Mouse (Mus musculus) frontal cortex, postnatal 25 days (tissue): ENCODE results near the gene Kif26b.

Source experiments
- DNase-seq, 2 experiments: peaks; one replicate each; pipeline ENCODE4 v3.0.0; 2022; ENCODE audit warnings: low spot score in 2 of 2

Gene Kif26b

DNA sequence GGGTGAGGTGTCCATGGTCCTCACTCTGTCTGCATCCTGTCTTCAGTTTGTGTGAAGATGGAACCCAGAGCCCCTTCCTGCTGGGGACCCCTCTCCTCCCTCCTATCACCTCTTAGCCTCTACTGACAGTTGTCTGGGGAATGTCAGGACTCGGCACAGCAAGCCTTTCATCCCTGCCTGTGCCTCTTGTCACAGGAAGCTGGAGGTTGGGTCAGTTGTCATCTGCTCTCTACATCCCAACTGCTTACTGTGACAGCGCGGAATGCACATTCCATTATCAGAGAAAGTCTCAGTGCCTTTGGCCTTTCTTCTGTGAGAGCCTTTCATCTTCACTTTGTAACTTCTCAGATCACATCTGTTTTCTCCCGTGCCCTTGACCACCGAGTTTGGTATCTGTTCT is 132.6 kb downstream of the Kif26b start:
- no peak for DNase-seq

DNA sequence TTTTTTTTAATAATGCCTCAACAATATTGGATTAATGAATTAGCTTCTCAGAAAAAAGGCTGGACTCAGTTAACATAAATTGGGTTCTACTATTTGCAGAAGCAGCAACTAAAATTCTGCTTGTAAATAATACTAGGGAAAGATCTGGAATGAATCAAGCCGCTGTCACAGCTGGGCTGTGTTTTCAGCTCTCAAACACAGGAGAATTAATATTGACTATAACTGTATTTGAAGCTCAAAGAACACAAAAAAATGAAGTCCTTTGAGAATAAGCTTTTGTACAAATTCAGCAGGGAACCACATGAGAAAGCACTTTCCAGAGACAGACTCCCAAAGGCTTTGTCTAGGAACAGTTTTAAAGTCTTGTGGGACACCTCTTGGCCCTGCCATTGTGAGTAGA is 134.6 kb downstream of the Kif26b start:
- DNase-seq: no peak

DNA sequence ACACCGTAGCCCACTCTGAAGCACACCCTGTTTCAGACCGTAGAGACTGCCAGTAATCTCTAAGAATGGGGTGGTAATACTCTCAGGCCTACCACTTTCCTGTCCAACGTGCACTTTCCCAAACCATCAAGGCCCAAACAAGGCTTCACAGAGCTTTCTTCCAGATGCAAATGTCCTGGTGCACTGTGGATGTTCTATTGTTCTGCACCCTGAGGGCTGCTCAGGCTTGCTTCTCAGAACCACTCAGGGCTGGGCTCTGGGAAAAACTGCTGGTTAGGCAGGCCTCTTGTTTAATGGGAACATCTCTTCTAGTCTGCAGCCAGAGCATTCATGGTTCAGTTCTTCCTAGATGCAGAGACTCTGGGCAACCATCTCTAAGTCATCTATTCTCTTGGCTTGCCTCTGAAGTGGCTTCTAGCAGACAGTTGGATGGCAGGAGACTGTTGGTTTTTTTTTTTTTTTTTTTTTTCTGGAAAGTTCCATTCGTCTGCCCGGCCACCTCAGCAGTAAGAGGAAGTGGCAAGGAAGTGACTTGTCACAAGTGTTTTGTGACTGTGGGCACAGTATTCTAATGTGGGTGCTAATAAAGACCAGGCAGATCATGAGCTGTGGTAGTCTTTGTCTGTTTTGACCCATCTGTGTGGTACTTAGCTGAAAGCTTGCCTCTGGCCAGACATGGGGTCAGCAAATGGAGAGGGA is 135.5 kb downstream of the Kif26b start:
- no peak for DNase-seq

DNA sequence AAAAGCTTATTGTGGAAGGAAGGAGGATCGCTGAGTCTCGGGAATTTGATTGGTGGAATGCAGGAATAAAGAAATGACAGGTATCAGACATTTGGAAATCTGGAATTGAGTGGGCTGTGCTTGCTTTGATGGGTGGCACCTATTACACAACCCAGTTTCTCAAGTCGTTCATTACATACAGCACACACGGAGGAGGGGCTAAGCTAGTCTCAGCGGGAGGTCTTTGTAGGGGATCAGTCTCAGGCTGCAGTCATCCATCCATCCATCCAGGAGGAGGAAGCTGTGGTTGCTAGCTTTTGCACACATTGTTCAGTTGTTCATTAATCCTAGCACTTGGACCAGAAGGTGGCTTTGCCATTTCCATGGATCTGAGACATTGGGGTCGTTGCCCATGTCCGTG is 137.6 kb downstream of the Kif26b start:
- no peak for DNase-seq

DNA sequence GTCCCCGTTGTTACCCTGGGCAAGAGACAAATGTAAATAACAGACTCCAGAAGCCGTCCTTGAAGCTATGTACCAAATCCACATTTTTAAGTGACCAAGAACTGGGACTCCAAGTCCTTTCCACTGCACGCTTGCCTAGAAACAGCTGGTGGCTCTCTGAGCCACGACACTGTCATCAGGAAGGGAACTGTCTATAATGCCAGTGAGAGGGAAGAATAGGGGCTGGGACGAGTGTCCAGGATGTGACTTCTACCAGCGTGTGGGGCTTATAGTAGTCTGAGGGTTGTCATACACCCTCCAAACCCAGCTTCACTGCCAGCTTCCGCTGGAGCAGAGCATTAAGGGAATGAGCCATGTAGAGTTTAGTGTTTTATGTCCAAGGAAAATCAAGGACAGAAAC is 138.9 kb downstream of the Kif26b start:
- no peak for DNase-seq

DNA sequence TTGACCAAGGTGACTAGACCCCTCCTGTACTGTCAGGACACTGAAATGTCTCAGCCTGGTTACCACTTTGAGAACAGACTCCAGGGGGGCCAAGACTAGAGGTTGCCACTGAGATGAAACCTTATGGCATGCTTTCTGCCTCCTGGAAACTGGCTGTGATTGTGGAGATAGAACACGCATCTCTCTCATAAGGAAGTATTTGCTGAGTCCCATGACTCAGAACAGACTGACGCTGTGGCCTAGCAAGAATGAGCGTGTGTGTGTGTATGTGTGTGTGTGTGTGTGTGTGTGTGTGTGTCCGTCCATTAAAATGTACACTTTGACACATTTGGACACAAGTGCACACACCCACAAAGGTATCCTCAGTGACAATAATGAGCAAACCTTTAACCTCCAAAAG is 140.0 kb downstream of the Kif26b start:
- DNase-seq: no peak

DNA sequence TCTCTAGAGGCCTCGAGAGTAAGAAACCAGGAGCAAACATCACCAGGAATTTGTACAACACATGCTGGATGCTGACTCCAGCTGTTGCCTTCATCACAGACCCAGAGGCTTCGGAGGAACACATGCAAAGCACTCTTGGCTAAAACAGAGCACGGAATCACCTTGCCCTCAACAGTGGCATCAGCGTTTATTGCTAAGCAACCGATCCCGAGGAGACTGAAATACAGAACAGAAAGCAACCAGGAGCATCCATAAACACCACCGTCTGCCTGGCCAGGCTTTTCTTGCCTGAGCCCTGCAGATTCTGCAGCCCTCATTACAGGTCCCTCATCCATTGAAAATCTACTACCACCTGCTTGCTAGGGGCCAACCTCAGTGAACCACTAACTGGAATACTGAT is 144.1 kb downstream of the Kif26b start:
- no peak for DNase-seq

DNA sequence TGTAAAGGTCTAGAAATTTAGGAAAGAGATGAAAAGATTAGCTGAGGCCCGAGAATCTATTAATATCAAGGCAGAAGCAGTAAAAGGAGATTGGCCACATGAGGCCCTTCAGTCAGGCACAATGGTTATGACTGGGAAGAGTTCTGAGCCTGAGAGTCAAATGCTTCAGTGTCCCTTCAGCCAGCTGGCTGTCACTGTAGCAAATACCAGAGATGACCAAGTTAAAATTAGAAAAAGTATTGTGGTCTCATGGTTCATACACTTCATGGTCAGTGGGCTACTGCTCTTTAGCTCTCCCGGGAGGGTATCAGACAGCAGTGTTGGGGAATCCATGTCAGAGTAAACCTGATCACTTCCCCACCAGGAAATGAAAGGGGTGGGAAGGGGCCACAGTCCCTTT is 144.6 kb downstream of the Kif26b start:
- no peak for DNase-seq

DNA sequence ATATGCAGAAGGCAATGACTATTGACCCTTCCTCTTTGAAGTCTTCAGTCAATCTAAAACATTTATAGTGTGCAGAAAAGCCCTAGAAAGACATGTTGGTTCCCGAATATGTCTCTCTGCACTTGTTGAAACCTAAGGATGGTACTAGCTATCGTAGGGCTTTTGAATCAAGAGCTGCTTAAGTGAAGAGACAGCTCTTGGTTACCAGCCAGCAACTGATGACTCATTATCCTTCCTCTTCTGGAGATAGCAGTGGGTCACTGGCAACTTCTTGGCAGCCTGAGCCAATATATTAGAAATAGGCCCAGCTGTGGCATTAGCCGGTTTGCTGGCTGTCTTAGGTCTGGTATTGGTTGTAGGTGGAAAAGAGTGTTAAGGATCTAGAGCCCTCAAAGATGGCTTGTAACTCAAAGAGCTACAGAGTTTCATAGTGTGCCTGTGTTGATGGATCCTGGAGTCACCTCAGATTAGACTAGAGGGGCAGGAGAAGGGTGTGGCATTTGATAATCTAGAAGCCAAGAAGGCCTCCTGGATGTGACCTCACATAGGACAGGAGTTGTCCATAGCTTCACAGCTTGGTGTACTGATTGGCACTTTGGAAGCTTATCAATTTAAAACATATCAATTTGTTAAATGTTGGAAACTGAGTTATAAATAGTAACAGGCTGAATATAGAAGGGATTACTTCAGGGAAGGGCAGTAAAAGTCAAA is 146.8 kb downstream of the Kif26b start:
- no peak for DNase-seq

DNA sequence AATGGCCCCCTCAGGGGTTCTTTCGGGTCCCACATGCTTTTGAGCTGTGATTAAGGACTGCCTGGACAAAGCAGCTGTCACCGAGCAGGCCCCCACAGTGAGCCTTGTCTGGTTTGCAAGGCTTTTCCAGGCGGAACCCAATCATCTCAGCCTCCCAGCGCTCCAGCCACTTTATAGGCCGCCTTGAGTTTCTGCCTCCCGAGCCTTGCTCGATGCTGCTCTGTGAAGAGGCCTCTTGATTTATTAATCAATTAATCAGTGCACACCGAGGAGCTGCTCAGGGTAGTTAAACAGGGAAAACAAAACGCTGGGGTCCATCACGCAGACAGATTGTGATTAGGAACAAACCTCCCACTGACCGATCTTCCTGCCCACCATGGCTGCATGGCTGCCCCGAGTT is 148.2 kb downstream of the Kif26b start:
- no peak for DNase-seq

DNA sequence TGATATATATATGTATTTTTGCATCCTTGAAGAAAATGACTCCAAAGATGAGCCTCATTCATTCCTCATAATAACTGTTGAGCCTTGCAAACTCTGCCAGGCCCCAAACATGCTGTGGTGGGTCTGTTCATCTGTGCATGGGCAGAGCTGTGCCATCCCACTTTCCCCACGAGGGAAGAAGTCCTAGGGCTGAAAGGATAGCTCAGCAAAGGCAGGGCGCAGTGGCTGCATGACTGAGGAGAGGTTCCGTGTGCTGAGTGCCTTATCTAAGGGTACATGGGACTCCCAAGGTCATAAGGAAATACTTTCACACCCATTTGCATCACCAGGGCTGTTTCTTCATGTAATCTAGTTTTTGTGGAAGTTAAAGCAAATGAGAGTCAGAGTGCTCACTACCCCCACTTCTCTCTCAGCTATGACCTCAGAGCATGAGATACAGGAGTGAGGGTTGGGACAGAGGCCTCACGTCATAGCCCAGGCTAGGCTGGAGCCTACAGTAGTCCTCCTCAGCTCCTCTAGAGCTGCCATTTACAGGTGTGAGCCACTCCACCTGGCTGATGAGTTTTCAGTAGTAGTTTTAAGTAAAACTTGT is 148.8 kb downstream of the Kif26b start:
- no peak for DNase-seq

DNA sequence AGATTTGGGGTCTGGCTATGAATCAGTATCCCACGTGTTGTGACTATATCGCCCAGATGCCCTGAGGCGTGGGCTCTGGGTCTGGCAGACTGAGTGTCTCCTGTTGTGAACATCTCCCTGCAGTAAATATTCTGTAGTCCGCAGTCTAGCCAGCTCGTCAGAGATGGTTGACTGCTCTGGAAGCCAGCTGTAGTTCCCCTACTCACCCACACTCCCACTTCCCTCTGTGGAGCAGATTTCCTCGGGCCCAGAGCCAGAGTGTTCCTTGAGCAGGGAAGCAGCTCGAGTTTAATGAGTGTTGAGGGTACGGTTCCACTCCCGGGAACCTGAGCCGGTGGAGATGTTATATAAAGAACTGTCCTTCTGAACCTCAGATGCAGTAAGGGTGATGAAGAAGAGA is 154.7 kb downstream of the Kif26b start:
- peak in 1 of 2 experiments; percentile 26 for DNase-seq

DNA sequence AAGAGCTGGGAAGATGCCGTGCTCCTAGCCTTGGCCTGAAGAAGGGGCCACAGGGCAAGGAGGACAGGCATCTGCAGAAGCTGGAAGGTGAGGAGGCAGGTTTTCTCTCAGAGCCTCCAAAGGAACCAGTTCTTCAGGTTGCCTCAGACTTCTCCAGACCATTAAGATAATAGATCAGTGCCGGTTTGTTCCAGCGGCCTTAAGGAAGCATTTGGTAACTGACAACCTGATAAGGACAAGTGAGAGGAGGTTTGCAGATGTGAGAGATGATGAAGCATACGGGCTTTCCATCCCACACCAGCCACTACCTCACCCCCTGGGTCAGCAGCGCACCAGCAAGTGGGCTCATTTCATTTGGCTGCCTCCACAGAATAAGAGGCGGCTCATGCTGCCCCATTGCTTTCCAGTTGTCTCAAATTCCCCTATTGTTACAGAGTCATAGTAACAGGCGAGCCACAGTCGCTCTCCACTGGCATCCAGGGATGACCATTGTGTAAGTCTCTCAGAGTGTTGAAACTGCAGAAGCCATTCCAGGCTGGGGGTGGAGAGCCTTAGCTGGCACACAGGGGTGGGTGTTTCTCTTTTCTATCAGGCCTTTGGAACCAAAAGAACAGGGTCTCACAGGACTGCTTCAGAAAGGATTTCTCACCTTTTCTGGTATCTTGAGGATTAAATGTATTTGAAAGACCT is 156.2 kb downstream of the Kif26b start:
- no peak for DNase-seq

DNA sequence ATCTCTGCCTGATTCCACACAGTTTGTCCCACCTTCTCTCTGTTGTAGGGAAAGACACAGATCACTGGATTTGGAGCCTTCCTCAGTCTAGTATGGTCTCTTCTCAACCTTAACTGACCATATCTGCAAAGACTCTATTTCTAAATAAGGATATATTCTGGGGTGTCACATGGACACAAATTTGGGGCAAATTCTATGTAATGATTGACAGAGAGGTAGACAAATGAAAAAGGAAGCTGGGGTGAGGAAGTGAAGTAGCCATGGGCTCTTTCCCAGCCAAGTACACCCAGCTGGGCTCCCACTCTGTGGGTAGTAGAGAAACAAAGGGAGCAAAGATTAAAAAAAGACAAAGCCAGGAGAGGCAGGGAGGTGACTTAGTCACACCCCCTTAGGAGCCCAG is 158.0 kb downstream of the Kif26b start:
- DNase-seq: no peak

DNA sequence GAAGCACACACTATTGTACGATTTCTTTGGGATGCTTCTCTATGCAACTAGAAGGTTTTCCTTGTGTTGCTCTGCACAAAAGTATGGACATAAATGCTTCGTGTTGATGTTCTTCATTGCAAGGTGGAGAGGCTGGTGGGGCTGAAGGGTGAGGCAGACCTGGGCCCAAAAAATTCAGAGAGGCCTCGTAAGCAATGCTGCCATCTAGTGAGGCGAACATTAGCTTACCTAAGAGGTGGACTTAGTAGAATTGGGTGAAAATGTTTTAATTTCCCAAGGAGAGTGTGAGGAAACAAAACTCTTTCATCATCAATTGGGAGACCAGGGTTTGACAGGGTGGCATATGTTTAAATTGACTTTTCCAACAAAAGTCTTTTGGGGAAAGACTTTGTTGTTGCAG is 160.6 kb downstream of the Kif26b start:
- DNase-seq: no peak

DNA sequence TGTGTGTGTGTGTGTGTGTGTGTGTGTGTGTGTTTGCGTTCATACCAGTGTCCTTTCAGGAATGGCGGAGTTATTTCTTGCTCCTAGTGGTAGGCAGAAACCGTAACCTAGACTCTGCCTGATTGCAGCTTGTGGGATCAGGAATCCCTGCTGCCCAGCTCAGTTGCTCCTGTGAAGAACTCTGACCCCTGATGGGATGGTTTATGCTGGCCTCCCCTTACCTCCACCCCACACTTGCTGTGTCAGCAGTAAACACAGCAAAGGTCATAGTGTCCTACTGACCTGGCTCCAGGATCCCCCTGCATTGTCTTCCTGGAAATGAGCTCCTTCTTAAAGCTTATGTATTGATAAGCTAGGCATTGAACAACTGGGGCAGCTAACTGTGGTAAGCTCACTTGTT is 162.8 kb downstream of the Kif26b start:
- DNase-seq: no peak

DNA sequence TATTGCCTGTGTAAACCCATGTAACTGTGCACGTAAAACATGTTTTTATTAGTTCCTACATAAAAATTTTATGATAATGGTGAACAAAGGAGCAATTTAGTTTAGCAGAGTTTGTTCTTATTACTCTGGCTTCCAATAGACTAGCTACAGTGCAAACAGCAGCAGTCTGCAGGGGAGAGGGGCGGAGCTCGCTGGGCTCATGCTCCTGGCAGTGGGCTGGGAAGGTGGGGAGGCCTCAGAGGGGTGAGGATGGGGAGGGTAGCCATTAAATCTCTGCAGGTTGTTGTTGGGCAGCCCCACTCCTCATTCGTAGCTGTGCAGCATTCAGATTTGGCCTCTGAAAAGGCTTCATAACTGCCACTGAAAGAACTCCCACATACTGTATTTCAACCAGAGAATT is 171.2 kb downstream of the Kif26b start:
- DNase-seq: no peak

DNA sequence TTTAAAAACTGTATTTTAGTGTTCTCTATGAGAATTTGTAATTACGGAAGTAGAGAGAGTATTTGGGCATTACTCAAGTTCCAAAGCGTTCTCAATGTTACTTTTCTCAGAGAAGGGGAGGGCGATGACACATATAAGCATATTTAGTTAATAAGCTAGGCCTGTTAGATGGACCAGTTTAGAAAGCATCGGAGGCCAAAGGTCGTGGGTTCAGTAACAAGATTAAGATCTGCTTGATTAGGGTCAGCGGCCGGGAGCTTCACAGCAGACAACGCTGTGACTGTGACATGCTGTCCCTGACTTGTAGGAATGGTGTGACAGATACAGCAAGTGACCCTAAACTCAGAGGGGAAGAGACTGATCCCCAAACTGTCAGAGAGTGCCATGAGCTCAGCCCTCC is 174.6 kb downstream of the Kif26b start:
- no peak for DNase-seq

DNA sequence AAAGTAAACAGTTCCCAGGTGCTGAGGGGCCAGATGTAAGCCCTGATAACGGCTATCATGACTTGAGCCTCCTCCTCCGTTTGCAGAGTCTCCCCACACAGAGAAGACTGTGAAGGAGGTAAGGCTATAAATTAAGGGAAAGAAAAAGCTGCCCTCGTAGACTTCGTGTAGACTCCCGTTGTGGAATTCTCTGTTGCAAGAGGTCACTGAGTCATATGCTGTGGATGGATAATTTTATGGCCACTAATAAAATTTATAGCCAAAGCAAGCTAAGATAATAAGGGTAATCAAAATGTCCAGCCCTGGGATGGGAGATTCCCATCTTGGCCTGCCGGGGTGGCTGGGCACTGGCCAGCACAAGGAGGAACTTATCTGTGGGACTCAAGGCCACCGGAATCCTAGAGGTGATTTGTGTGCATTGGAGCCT is 179.0 kb downstream of the Kif26b start:
- DNase-seq: no peak

DNA sequence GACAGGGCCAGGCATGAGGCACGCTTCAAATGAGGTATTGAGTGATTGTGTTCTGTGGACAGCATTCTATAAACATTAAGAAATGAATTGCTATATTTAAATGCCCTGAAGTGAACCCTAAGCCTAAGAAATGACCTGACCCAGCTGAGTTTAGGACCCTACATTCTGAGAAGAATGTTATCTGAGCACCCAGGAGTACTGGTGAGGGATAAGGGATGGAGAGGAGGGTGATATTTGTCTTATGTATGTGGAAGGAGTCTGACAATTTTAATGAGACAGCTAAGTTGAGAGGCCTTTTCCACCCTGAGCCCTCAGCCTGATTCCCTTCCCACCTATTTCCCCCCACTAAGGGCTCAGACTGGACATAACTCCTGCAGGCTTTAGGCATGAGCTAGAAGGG is 179.4 kb downstream of the Kif26b start:
- no peak for DNase-seq

DNA sequence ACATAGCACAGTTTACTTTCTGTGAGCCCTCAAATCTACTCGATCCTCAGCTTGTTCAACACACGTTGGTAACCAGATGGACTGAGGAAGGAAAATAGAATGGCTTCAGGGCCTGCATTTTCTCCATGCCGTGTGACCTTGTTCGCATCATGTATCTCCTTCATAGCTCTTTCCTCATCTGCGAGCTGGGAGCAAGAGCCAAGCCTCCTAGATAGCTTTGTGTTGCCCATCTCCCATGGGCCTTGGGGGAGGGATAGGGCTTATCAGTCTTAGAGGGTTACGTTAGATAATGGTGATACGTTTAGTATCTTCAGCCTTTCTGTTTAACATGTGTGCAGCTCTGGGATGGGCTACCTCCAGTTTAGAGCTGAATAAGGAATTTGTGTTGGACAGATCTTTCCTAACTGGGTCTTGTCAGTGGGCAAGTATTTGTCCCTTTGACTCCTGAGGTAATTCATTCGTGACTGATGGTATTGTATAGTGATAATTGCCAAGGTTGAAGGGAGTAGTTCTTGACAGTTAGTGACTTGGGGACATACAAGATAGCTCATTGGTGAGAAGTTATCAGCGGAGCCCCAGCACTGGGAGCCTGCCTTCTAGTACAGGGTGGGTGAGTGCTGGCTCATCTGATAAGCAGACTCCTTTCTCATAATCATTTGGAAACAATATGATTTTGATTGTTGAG is 183.4 kb downstream of the Kif26b start:
- no peak for DNase-seq

DNA sequence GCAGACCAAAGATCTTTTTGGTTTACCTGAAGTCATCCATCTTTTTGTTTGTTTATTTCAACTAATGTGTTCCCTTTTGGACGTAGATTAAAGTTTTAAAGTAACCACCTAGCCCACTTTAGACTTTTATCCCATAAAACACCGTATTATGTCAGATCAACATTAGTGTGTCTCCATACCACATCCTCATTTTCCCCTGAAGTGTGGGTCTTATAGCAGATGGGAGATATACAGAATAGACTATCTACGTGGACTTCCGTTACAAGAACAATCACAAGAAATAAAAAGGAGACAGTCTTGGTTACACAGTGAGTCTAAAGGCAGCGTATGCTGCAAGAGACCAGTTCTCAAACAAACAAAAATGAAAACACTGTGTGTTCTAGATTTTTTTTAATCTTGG is 185.3 kb downstream of the Kif26b start:
- no peak for DNase-seq
